Mouse (Mus musculus) intestine, embryonic 15.5 days (tissue): ENCODE data around the gene Asb17. TPM values are rescaled to one million over a fixed set of nuclear protein-coding genes. Genes with fewer than 3 reads are reported as not detected.

Experiments used
- ATAC-seq: fragments of 200-750 bp; cut with Nextera tagmentation; 2 replicates; pipeline ENCODE4 v1.8.0; 2017; ENCODE audit warnings: moderate TSS enrichment, moderate library complexity
- H3K27ac ChIP-seq: fragments of 300-500 bp; sonication (generic); 2 replicates; pipeline ENCODE4 v1.5.1; 2015; ENCODE audit warnings: mild to moderate bottlenecking, inconsistent platforms
- H3K27me3 ChIP-seq: fragments of 300-500 bp; sonication (generic); replicated peaks from 2 replicates; pipeline ENCODE4 v1.6.1; 2015; ENCODE audit warnings: inconsistent platforms
- H3K36me3 ChIP-seq: fragments of 300-500 bp; sonication (generic); 2 replicates; pipeline ENCODE4 v1.6.1; 2015; ENCODE audit warnings: inconsistent platforms
- H3K4me1 ChIP-seq: fragments of 300-500 bp; sonication (generic); replicated peaks from 2 replicates; pipeline ENCODE4 v1.6.1; 2015; ENCODE audit warnings: inconsistent platforms
- H3K4me2 ChIP-seq: fragments of 300-500 bp; sonication (generic); replicated peaks from 2 replicates; pipeline ENCODE4 v1.6.1; 2015; ENCODE audit warnings: mild to moderate bottlenecking, inconsistent platforms
- H3K4me3 ChIP-seq: fragments of 300-500 bp; sonication (generic); replicated peaks from 2 replicates; pipeline ENCODE4 v1.5.1; 2015; ENCODE audit warnings: inconsistent platforms
- H3K9ac ChIP-seq: fragments of 300-500 bp; sonication (generic); 2 replicates; pipeline ENCODE4 v1.6.1; 2015; ENCODE audit warnings: inconsistent platforms
- H3K9me3 ChIP-seq: fragments of 300-500 bp; sonication (generic); 2 replicates; pipeline ENCODE4 v1.6.1; 2016; ENCODE audit warnings: inconsistent platforms
- WGBS: fragments of 180-500 bp; shearing (Covaris S2); methylation state at CpG from one replicate; pipeline ENCODE4 v1.1.7; 2015; 5-methylcytosine and 5-hydroxymethylcytosine counted together
- polyA plus RNA-seq: library from polyadenylated mRNA; unstranded; fragments of >200 nt; fragmentation: Nextera tagmentation; extraction: Ambion mirVana; gene quantifications from 2 replicates; pipeline ENCODE4 v1.2.1, GENCODE M21; 2015

The Asb17 gene
- polyA plus RNA-seq = 0.09 TPM in 1 of 2 replicates, not detected in the other

GRCm38 (mm10) chr3:153844030-153844429 lies at the start of gene Asb17:
Gene Asb17, plus strand, starts transcription at chr3:153844209.
- Histone ChIP-seq H3K9ac (no peak within 1 kb of the TSS), H3K4me3 (no peak within 1 kb of the TSS), H3K27ac (no peak within 1 kb of the TSS), H3K4me1 (no peaks in the 10 kb centered on the region), H3K9me3 (no peaks in the 10 kb centered on the region), H3K4me2 (no peak within 1 kb of the TSS), H3K27me3 (no peaks in the 10 kb centered on the region), H3K36me3 (no peaks in the 10 kb centered on the region)
- ATAC-seq = no peak
- WGBS = 85% methylated on average over 10 of the region's 10 CpGs

- H3K9ac ChIP-seq = no peak overlapping the region
- no peaks in the 10 kb centered on the region for H3K36me3 ChIP-seq
- H3K9me3 ChIP-seq = no peaks in the 10 kb centered on the region
- H3K4me1 ChIP-seq = no peaks in the 10 kb centered on the region
- no peak for ATAC-seq
- no peaks in the 10 kb centered on the region for H3K27me3 ChIP-seq
- H3K27ac ChIP-seq = no peak overlapping the region
- H3K4me2 ChIP-seq = no peak overlapping the region
- no peak overlapping the region for H3K4me3 ChIP-seq
- WGBS = 44% methylated on average over 7 of the region's 7 CpGs
These were observed 46.4 kb upstream of the Asb17 start for GRCm38 (mm10) chr3:153797574-153797973.

- ATAC-seq = no peak
- Histone ChIP-seq H3K27me3 (no peaks in the 10 kb centered on the region), H3K9ac (no peak overlapping the region), H3K36me3 (no peaks in the 10 kb centered on the region), H3K4me3 (no peak overlapping the region), H3K9me3 (no peaks in the 10 kb centered on the region), H3K4me2 (no peak overlapping the region), H3K4me1 (no peaks in the 10 kb centered on the region), H3K27ac (no peak overlapping the region)
- WGBS = 84% methylated on average over 11 of the region's 11 CpGs
These were observed 44.4 kb upstream of the Asb17 start for GRCm38 (mm10) chr3:153799603-153800002.

- Histone ChIP-seq H3K4me3 (no peak overlapping the region), H3K4me1 (no peaks in the 10 kb centered on the region), H3K9ac (no peak overlapping the region), H3K36me3 (no peaks in the 10 kb centered on the region), H3K9me3 (no peaks in the 10 kb centered on the region), H3K27me3 (no peaks in the 10 kb centered on the region), H3K27ac (no peak overlapping the region), H3K4me2 (no peak overlapping the region)
- no peak for ATAC-seq
- 80% methylated on average over 5 of the region's 5 CpGs for WGBS
These were observed 43.3 kb upstream of the Asb17 start for GRCm38 (mm10) chr3:153800690-153801089.

- Histone ChIP-seq H3K27ac (no peak overlapping the region), H3K9ac (no peak overlapping the region), H3K4me3 (no peak overlapping the region), H3K9me3 (no peaks in the 10 kb centered on the region), H3K4me1 (peaks cover 6% of the 10 kb centered on the region), H3K4me2 (no peak overlapping the region), H3K36me3 (no peaks in the 10 kb centered on the region), H3K27me3 (no peaks in the 10 kb centered on the region)
- 77% methylated on average over 6 of the region's 6 CpGs for WGBS
- no peak for ATAC-seq
These were observed 42.5 kb upstream of the Asb17 start for GRCm38 (mm10) chr3:153801541-153801940.

GRCm38 (mm10) chr3:153802640-153803039 lies 41.4 kb upstream of the Asb17 start:
- 88% methylated on average over 5 of the region's 5 CpGs for WGBS
- Histone ChIP-seq H3K4me1 (peaks cover 7% of the 10 kb centered on the region), H3K9ac (no peak overlapping the region), H3K4me3 (no peak overlapping the region), H3K27me3 (no peaks in the 10 kb centered on the region), H3K36me3 (no peaks in the 10 kb centered on the region), H3K27ac (no peak overlapping the region), H3K9me3 (no peaks in the 10 kb centered on the region), H3K4me2 (no peak overlapping the region)
- no peak; the same call in 1 of the 2 replicates for ATAC-seq

GRCm38 (mm10) chr3:153804032-153804431 lies 40.0 kb upstream of the Asb17 start:
- no peak overlapping the region for H3K9ac ChIP-seq
- no peak overlapping the region for H3K4me2 ChIP-seq
- WGBS = 92% methylated on average over 7 of the region's 7 CpGs
- no peak overlapping the region for H3K27ac ChIP-seq
- no peaks in the 10 kb centered on the region for H3K9me3 ChIP-seq
- peaks cover 7% of the 10 kb centered on the region for H3K4me1 ChIP-seq
- H3K4me3 ChIP-seq = no peak overlapping the region
- no peaks in the 10 kb centered on the region for H3K36me3 ChIP-seq
- no peak for ATAC-seq
- no peaks in the 10 kb centered on the region for H3K27me3 ChIP-seq

- no peak overlapping the region for H3K4me3 ChIP-seq
- peak overlapping the region; percentile 28; the same call in 1 of the 2 replicates for H3K4me2 ChIP-seq
- H3K9ac ChIP-seq = no peak overlapping the region
- ATAC-seq = peak; percentile 83
- 35% methylated on average over 14 of the region's 14 CpGs for WGBS
- H3K9me3 ChIP-seq = no peaks in the 10 kb centered on the region
- H3K36me3 ChIP-seq = no peaks in the 10 kb centered on the region
- H3K27me3 ChIP-seq = no peaks in the 10 kb centered on the region
- no peak overlapping the region for H3K27ac ChIP-seq
- H3K4me1 ChIP-seq = peaks cover 10% of the 10 kb centered on the region
These were observed 37.8 kb upstream of the Asb17 start for GRCm38 (mm10) chr3:153806077-153806772.

GRCm38 (mm10) chr3:153806773-153807443 lies 37.1 kb upstream of the Asb17 start:
- H3K4me1 ChIP-seq = peaks cover 10% of the 10 kb centered on the region
- ATAC-seq = peak; percentile 23; the same call in 1 of the 2 replicates
- no peak overlapping the region for H3K9ac ChIP-seq
- H3K36me3 ChIP-seq = no peaks in the 10 kb centered on the region
- WGBS = 87% methylated on average over 9 of the region's 9 CpGs
- no peak overlapping the region for H3K4me3 ChIP-seq
- no peaks in the 10 kb centered on the region for H3K27me3 ChIP-seq
- H3K27ac ChIP-seq = no peak overlapping the region
- H3K4me2 ChIP-seq = no peak overlapping the region
- no peaks in the 10 kb centered on the region for H3K9me3 ChIP-seq

- Histone ChIP-seq H3K4me3 (no peak overlapping the region), H3K27ac (no peak overlapping the region), H3K9ac (no peak overlapping the region), H3K4me1 (peaks cover 10% of the 10 kb centered on the region), H3K4me2 (no peak overlapping the region), H3K9me3 (no peaks in the 10 kb centered on the region), H3K36me3 (no peaks in the 10 kb centered on the region), H3K27me3 (no peaks in the 10 kb centered on the region)
- ATAC-seq = no peak; the same call in 1 of the 2 replicates
- WGBS = 85% methylated on average over 9 of the region's 9 CpGs
These were observed 36.4 kb upstream of the Asb17 start for GRCm38 (mm10) chr3:153807444-153808149.

- Histone ChIP-seq H3K9me3 (no peaks in the 10 kb centered on the region), H3K27ac (no peak overlapping the region), H3K9ac (no peak overlapping the region), H3K4me3 (no peak overlapping the region), H3K27me3 (no peaks in the 10 kb centered on the region), H3K4me2 (no peak overlapping the region), H3K36me3 (no peaks in the 10 kb centered on the region), H3K4me1 (peaks cover 10% of the 10 kb centered on the region)
- WGBS = 69% methylated on average over 13 of the region's 13 CpGs
- ATAC-seq = no peak
These were observed 35.6 kb upstream of the Asb17 start for GRCm38 (mm10) chr3:153808406-153808805.

- no peaks in the 10 kb centered on the region for H3K36me3 ChIP-seq
- H3K4me1 ChIP-seq = 0 out of 2 replicates have a peak, but pooled peaks cover 6% of the 10 kb centered on the region
- WGBS = 89% methylated on average over 8 of the region's 8 CpGs
- no peak for ATAC-seq
- H3K9me3 ChIP-seq = no peaks in the 10 kb centered on the region
- H3K27ac ChIP-seq = no peak overlapping the region
- H3K9ac ChIP-seq = no peak overlapping the region
- no peaks in the 10 kb centered on the region for H3K27me3 ChIP-seq
- no peak overlapping the region for H3K4me3 ChIP-seq
- no peak overlapping the region for H3K4me2 ChIP-seq
These were observed 30.0 kb upstream of the Asb17 start for GRCm38 (mm10) chr3:153814026-153814425.
